Mouse (Mus musculus): Measurements from ENCODE around the gene Aff1.

DNA sequence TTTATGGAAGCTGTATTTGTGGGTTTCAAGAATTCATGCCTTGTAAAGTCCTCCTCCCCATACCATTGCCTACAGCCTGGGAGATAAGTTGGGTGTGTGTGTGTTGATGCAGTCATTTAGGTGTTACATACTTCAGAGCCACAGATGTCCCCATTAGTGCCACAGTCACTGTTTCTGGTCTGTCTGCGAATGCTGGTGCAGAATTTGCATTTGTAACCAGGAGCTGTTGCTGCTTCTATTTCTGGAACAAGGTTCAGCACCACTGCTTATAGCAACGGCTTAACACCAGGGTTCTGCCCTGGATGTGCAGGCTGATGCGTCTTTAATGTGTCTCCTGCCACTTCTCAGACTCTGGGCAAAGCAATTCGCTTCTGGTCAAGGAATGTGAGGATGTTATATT lies 7.4 kb downstream of the Aff1 start:
- TF ChIP-seq CTCF (IDR thresholded peaks at IDR 0.05; ENCODE audit: insufficient read depth, low read length) (no peak), POLR2A (IDR thresholded peaks at IDR 0.05; ENCODE audit: borderline replicate concordance, extremely low read depth, low read depth, low read length) (no peak)

Measured in lung, adult 2 months (tissue).